Mouse (Mus musculus) kidney, postnatal 4 days (tissue): ENCODE data around the gene BC052040.
A peak's percentile ranks its signal among the peaks of the same experiment; 100 is the strongest.

Source experiments
- DNase-seq, 2 experiments: peaks; one replicate each; pipeline ENCODE4 v3.0.0; 2021; ENCODE audit warnings: mixed read lengths in 2 of 2

Gene BC052040

GRCm38 (mm10) chr2:115717535-115717934 lies 136.0 kb downstream of the BC052040 start:
- no peak for DNase-seq

- DNase-seq, result no peak
Observed at GRCm38 (mm10) chr2:115717980-115718379, 136.5 kb downstream of the BC052040 start.

GRCm38 (mm10) chr2:115723452-115723851 lies 141.9 kb downstream of the BC052040 start:
- no peak for DNase-seq

- DNase-seq, result peak in 1 of 2 experiments; percentile 32
Observed at GRCm38 (mm10) chr2:115724216-115724615, 142.7 kb downstream of the BC052040 start.

GRCm38 (mm10) chr2:115724726-115725125 lies 143.2 kb downstream of the BC052040 start:
- DNase-seq, result no peak

GRCm38 (mm10) chr2:115725503-115725902 lies 144.0 kb downstream of the BC052040 start:
- DNase-seq, result no peak

- DNase-seq, result no peak
Observed at GRCm38 (mm10) chr2:115725926-115726325, 144.4 kb downstream of the BC052040 start.

- no peak for DNase-seq
Observed at GRCm38 (mm10) chr2:115726806-115727205, 145.3 kb downstream of the BC052040 start.

- no peak for DNase-seq
Observed at GRCm38 (mm10) chr2:115728627-115729026, 147.1 kb downstream of the BC052040 start.

GRCm38 (mm10) chr2:115730502-115730901 lies 149.0 kb downstream of the BC052040 start:
- DNase-seq, result no peak

- no peak for DNase-seq
Observed at GRCm38 (mm10) chr2:115731171-115731570, 149.7 kb downstream of the BC052040 start.

- no peak for DNase-seq
Observed at GRCm38 (mm10) chr2:115732572-115732971, 151.1 kb downstream of the BC052040 start.

GRCm38 (mm10) chr2:115733017-115733692 lies 151.6 kb downstream of the BC052040 start:
- DNase-seq, result peak in 1 of 2 experiments; percentile 29

GRCm38 (mm10) chr2:115734850-115735249 lies 153.3 kb downstream of the BC052040 start:
- DNase-seq, result peak in 1 of 2 experiments; percentile 15

GRCm38 (mm10) chr2:115736416-115736815 lies 154.9 kb downstream of the BC052040 start:
- DNase-seq, result no peak

- DNase-seq, result no peak
Observed at GRCm38 (mm10) chr2:115737966-115738365, 156.4 kb downstream of the BC052040 start.

- no peak for DNase-seq
Observed at GRCm38 (mm10) chr2:115742061-115742460, 160.5 kb downstream of the BC052040 start.

- DNase-seq, result no peak
Observed at GRCm38 (mm10) chr2:115747639-115748038, 166.1 kb downstream of the BC052040 start.

GRCm38 (mm10) chr2:115751177-115751576 lies 169.7 kb downstream of the BC052040 start:
- DNase-seq, result no peak

GRCm38 (mm10) chr2:115757685-115758084 lies 176.2 kb downstream of the BC052040 start:
- DNase-seq, result no peak

- DNase-seq, result peak in 1 of 2 experiments; percentile 31
Observed at GRCm38 (mm10) chr2:115758542-115758941, 177.0 kb downstream of the BC052040 start.

- peak in 1 of 2 experiments; percentile 10 for DNase-seq
Observed at GRCm38 (mm10) chr2:115764595-115765305, 183.2 kb downstream of the BC052040 start.

GRCm38 (mm10) chr2:115769597-115770305 lies 188.2 kb downstream of the BC052040 start:
- no peak for DNase-seq

- DNase-seq, result no peak
Observed at GRCm38 (mm10) chr2:115772709-115773108, 191.2 kb downstream of the BC052040 start.
